Mouse (Mus musculus): Measurements from ENCODE around the gene Syt13. TPM values are rescaled to one million over a fixed set of nuclear protein-coding genes. Genes with fewer than 3 reads are reported as not detected.

The Syt13 gene
- total RNA-seq, 2 experiments from 2014 or later: 0.20 TPM; not detected in 1

GRCm38 (mm10) chr2:92954404-92955114 is 39.7 kb downstream of the Syt13 start:
- intact Hi-C loops (cut with DNase I): loop anchor here (2.0 to 5.0 kb wide), 2 partner anchors 44 to 52 kb away; no protein-coding TSS in a partner anchor
- peak; percentile 44 to 51 for DNase-seq

- intact Hi-C loops (cut with DNase I): no loop called here
- DNase-seq: no peak
Observed at GRCm38 (mm10) chr2:92956943-92957342, 42.0 kb downstream of the Syt13 start.

DNA sequence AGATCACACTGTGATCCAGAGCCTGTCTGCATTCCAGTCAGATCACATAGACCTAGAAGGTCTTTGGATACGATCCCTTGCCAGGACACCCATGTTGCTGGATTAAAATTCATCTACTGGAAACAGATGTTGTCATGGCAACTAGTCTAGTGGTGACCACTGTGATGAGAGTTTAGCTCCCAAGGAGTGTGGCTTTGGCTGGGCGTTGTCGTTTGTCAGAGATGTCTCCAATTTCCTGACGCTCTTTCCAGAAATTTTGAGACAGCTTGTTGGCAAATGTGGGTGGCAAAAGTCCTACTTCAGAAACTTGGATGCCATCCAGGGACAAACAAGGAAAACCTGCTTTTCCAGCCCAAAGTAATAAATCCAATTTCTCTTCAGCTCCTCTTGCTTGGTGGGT is 43.7 kb downstream of the Syt13 start:
- intact Hi-C loops (cut with DNase I): no loop called here

GRCm38 (mm10) chr2:92964345-92964744 is 49.4 kb downstream of the Syt13 start:
- intact Hi-C loops (cut with DNase I): no loop called here
- no peak for DNase-seq

More for the DNA sequence above, 43.7 kb downstream of the Syt13 start:
- DNase-seq: no peak

- intact Hi-C loops (cut with DNase I): loop anchor here (2.0 kb wide), 1 partner anchor 97 kb away; no protein-coding TSS in a partner anchor
- no peak for DNase-seq
Observed at GRCm38 (mm10) chr2:92966257-92966656, 51.4 kb downstream of the Syt13 start.

GRCm38 (mm10) chr2:92967032-92967838 is 52.3 kb downstream of the Syt13 start:
- no peak for DNase-seq

DNA sequence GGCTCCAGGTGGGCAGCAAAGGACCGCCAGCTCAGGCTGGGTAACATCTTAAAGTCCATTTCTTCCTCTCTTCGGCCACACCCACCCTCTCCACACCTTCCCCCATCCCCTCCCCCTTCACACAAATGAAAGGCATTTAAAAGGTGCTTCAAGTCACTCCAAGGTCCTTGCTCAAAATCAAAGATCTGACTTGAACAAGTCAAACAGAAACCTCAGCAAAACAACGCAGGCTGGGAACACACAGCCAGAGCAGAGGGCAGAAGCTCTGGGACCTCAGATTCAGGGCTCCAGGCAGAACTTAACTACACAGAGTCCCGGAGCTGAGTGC is 52.9 kb downstream of the Syt13 start:
- intact Hi-C loops (cut with DNase I): loop anchor here (2.0 kb wide), 1 partner anchor 95 kb away; no protein-coding TSS in a partner anchor

More at GRCm38 (mm10) chr2:92967032-92967838, 52.3 kb downstream of the Syt13 start:
- intact Hi-C loops (cut with DNase I): loop anchor here (2.0 kb wide), 1 partner anchor 96 kb away; no protein-coding TSS in a partner anchor

GRCm38 (mm10) chr2:92971069-92971468 is 56.2 kb downstream of the Syt13 start:
- no peak for DNase-seq
- intact Hi-C loops (cut with DNase I): no loop called here

More for the DNA sequence above, 52.9 kb downstream of the Syt13 start:
- no peak for DNase-seq

DNA sequence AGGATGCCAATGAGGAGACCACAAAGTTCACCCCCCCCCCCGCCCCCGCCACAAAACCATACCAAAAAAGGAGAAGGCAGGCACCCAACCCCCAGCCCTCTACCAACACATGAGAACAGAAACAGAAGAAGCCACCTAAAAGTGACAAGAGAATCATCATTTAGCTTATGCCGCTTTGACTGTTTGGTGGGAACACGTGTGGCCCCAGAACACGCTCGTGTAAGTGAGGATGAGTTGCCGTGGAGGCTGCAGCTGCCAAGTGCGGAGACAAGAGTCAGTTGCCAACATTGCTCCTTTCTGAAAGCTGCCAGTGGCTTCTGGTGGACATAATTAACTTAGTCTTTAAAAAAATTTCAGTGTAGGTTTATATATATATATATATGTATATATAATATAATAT is 56.6 kb downstream of the Syt13 start:
- DNase-seq: no peak
- intact Hi-C loops (cut with DNase I): no loop called here

GRCm38 (mm10) chr2:92972071-92972470 is 57.2 kb downstream of the Syt13 start:
- no peak for DNase-seq
- intact Hi-C loops (cut with DNase I): no loop called here

DNA sequence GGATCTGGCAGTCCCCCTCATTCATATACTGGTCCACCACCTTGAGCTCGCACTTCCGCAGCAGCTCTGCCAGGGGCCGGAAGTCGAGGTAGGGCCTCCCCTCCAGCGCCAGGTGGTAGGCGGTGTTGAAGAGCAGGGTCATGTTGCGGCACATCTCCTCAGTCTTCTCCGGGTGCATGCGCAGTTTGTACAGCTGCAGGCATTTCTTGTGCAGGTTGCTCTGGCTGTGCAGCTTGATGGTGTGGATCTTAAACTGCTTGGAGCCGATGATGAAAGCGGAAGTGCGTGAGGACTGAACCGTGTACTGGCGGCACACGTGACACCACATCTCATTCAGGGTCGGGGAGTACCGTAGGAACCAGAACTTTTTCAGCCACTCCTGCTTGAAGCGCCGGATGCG is 58.7 kb downstream of the Syt13 start:
- no peak for DNase-seq

DNA sequence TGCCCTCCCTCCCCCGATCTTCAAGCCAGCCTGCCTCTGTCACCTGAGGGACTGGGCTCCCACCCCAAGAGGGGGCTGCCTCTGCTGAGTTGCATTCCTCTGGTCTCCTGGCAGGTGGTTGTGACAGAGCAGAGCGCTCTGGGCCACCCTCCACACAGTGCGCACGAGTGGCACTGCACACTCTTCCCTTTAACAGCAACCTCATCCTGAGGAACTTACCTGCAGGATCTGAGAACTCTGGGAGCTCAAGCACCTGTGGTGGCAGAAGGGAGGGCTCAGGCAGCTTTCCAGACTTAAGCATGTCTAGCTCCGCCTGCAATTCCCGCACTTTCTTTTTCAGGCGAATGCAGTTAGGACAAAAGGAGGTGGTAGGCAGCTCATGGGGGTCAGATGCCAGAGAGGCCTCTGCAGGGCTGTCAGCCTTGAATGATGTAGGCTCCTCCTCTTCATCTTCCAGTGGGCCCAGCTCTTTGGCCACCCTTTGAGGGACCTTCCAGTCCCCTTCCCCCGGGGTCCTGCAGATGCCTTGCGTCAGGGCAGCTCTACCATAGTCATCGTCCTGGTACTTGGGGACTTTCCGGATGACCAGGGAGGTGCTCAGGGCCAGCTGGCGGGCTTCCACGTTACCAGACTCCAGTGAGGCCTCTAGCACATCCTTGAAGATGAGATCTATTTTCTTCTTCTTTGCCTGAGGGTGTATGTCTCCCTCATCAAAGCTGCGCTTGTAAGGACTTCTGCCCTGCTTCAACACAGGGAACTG is 60.3 kb downstream of the Syt13 start:
- DNase-seq: no peak
- intact Hi-C loops (cut with DNase I): no loop called here

More for the DNA sequence above, 58.7 kb downstream of the Syt13 start:
- intact Hi-C loops (cut with DNase I): no loop called here

GRCm38 (mm10) chr2:92980165-92980564 is 65.3 kb downstream of the Syt13 start:
- intact Hi-C loops (cut with DNase I): no loop called here
- DNase-seq: no peak

DNA sequence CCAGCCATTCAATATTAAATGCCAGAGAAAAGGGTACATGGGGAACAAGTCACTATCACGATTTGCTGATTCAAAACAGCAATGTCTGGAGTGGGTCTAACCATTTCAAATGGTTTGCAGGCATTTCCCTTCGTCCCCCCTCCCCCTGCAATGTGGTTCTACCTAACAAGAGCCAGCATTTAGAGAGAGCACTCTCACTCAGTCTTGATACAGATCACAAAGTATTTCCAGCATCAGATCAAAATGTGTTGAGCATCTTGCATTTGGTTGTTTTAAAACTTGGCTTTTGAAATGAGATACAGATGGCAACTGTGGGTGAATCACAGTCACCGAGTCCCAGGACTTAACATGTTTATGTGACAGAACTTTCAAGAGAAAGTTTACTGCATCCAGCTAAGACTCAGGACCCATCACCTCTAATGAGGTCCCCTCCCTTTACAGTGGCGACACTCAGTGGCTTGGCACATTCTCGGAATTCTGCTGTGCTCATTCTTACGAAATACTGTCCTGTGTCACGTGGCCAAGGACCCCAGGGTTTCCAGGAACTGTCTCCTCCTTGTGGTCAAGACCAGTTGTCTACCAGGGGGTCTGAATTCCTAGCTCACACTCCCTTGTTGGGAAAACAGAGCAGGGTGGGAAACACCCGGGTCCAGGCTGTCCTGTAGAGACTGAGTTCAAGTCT is 67.8 kb downstream of the Syt13 start:
- intact Hi-C loops (cut with DNase I): no loop called here
- no peak for DNase-seq

GRCm38 (mm10) chr2:92983273-92983620 is 68.3 kb downstream of the Syt13 start:
- no peak for DNase-seq
- intact Hi-C loops (cut with DNase I): no loop called here

DNA sequence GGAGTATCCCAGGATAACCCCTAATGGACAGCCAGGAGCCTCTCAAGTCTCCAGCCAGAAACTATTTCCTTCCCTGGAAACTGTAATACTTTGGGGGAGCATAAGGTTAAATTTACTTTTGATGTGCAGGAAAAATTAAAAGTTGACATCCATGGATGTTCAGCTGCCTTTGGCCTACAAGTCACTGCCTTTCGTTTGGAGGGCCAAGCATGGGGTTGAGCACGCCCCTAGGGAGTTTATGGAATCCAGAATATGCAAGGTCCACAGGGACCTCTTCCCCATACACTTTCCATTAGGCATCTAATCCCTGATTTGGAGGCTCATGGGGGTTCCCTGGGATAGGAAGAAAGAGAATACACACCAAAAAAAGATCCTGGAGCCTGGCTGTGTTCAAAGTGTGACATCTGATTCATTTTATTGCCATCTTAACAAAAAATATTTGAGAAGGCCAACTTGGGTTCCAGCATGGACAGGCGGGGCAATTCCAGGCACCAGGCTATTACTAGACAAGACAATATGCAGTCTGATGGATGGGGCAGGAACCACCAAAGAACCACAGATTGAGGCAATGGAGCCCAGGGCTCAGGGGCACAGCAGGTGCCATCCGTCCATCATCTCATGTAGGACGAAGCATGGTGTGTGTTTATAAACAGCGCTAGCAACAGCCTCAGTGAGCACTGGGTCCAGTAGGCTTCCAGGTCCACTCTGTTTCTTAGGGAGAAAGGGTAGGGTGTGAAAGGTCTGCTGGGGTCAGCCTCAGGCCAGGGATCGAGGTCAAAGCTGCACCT is 69.6 kb downstream of the Syt13 start:
- intact Hi-C loops (cut with DNase I): no loop called here
- no peak for DNase-seq

DNA sequence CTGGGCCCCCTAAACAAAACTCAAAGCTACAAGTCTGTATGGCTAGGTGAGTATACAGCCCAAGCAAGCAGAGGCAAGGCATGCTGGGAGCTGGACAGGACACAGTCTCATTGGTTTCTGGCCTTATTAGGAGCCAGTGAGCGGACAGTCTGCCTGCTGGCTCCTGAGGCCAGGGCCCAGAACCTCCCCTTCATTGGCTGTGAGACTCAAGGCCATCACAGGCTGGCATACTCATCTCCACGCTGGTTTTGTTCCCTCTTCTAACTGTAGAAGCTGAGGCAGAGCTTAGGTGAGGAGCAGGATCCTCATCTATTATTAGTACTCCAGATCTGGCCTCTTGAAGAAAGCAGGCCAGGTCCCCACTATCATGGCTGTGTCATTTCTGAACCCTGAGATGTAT is 70.3 kb downstream of the Syt13 start:
- intact Hi-C loops (cut with DNase I): no loop called here
- no peak for DNase-seq

- DNase-seq: no peak
- intact Hi-C loops (cut with DNase I): no loop called here
Observed at GRCm38 (mm10) chr2:92985600-92985999, 70.7 kb downstream of the Syt13 start.

GRCm38 (mm10) chr2:92987108-92987618 is 72.3 kb downstream of the Syt13 start:
- no peak for DNase-seq
- intact Hi-C loops (cut with DNase I): no loop called here

All from gastrocnemius, postnatal 36 days (tissue).